Mouse (Mus musculus): Measurements from ENCODE around the gene Olfr167. TPM values are rescaled to one million over a fixed set of nuclear protein-coding genes. Genes with fewer than 3 reads are reported as not detected.

Olfr167 gene
- total RNA-seq (2023): not detected

GRCm38 (mm10) chr16:19522166-19522565 lies at the start of gene Olfr167:
TSS of gene Olfr167 (minus strand) at chr16:19522266.

GRCm38 (mm10) chr16:19571709-19572108 lies 49.6 kb upstream of the Olfr167 start, which contains the start of gene Olfr169:
TSS of gene Olfr169 (minus strand) at chr16:19571809.

GRCm38 (mm10) chr16:19535455-19535854 lies 13.4 kb upstream of the Olfr167 start, which contains the start of gene Olfr168:
TSS of gene Olfr168 (minus strand) at chr16:19535555.

GRCm38 (mm10) chr16:19483394-19483793 lies 38.7 kb downstream of the Olfr167 start, which contains the start of gene Olfr166:
TSS of gene Olfr166 (plus strand) at chr16:19483694.

Other genes with a start within 250 kb of the Olfr167 start
- gene Olfr164, start 208.2 kb downstream of the Olfr167 start, total RNA-seq (2023): not detected
- gene Olfr165, start 99.1 kb downstream of the Olfr167 start, total RNA-seq (2023): not detected
- under 1 TPM; 0.42 to 0.61 TPM for gene Olfr166, start 38.6 kb downstream of the Olfr167 start, total RNA-seq (2023)
- gene Olfr168, start 13.3 kb upstream of the Olfr167 start, total RNA-seq (2023): not detected
- gene Olfr169, start 49.5 kb upstream of the Olfr167 start, total RNA-seq (2023): not detected
- not detected for gene Olfr170, start 89.6 kb upstream of the Olfr167 start, total RNA-seq (2023)
- not detected for gene Olfr171, start 107.7 kb upstream of the Olfr167 start, total RNA-seq (2023)
- under 1 TPM; 0.32 to 0.47 TPM for gene Lamp3, start 184.1 kb upstream of the Olfr167 start, total RNA-seq (2023)
- gene B3gnt5, start 237.9 kb upstream of the Olfr167 start, total RNA-seq (2023): 100 to 1,000 TPM; 217 to 241 TPM

All from B cell, adult 67 days (primary cell).